Mouse (Mus musculus) erythroblast, adult 5-6 weeks (primary cell): ENCODE data around the gene Plcb4. TPM values are rescaled to one million over a fixed set of nuclear protein-coding genes. Genes with fewer than 3 reads are reported as not detected.

Source experiments
- ATAC-seq: replicated peaks from 2 replicates; pipeline ENCODE4 v1.8.0; 2016; ENCODE audit warnings: moderate number of reproducible peaks, mild to moderate bottlenecking, moderate TSS enrichment, inconsistent platforms; ENCODE audit not compliant: poor library complexity, low FRiP score, severe bottlenecking
- total RNA-seq, 2 experiments: library from RNA; stranded (forward) in 1 of 2; stranded (reverse) in 1 of 2; fragments of 150-400 nt in 1 of 2; fragments of 200-764, 138-1000 nt in 1 of 2; gene quantifications; 2 replicates each; pipeline versions ENCODE4 v1.2.3 to v1.2.4; 2015 to 2017; ENCODE audit warnings: low replicate concordance in 2 of 2

Gene Plcb4
- total RNA-seq (2015; ENCODE audit: low replicate concordance) (5.9 and 11.7 TPM in 2 replicates), total RNA-seq (2017; ENCODE audit: low replicate concordance) (1.4 and 3.0 TPM in 2 replicates)

DNA sequence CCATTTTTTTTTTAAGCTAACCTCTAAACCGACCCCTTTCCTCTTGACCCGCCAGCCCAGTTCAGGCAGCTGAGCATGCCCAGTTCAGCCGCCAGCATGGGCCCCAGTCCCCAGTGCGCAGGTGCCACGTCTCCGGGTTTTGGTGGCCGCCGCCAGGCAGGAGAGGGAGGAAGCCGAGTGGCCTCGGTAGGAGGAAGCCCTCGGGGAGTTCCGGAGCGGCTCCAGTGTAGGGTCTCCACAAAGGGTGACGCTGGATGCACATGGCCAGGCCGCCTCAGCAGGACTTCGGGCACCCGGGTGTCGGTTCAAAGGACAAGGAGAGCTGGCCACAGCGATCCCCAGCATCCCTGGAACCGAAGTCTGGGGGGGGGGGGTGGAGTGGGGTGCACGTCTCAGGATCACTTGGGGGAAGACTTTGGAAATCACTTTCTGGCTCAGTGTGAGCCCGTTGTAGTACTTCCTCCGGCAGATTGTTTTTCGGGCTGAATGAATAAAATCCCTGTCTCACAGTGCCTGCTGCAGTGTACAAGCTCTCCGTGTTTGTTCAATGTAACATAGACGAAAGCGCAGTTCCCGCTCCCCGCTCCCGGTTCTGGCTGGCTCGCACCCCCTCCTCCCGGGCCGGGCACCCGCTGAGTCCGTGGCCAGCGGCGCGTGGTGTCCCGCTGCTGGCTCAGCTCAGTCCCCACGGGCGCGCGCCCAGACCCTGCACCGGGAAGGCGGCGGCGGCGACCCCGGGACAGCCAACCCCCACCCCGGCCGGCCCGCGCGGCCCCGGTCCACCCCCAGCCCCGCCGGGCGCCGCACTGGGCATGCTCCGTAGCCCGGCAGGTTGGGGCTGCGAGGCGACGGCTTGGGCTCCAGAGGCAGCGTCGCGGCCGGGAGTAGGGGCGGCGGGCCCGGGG is at the start of gene Plcb4:
Plcb4 (plus strand) TSS at position 526 of the 905 bp plus-strand sequence.
- no peak for ATAC-seq

DNA sequence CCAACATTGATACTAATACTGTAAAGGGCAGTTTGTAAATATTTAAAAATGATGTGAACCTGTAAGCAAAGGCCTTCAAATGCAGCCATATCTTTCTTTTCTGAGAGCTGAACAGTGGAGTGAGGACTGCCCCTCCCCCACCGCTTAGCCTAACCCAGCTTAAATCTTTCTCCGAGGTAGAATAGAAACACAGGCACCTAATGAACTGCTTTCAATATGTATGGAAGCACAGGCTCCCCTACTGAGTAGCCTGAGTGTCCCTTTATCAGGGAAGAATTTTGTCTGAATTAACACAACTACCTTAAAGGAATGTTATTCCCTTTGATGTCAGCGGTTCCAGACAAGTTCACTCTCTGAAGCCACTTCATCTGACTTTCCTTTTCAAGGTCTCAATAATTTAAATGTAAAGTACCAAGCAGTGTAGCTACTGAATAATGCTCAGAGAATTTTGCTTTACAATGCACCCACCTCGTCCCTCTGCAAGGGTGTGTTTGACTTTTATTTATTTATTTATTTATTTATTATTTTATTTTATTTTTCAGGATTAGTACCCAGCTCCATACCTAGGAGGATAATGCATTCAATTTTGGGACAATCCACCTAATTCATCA is 44.1 kb upstream of the Plcb4 start:
- ATAC-seq: no peak

DNA sequence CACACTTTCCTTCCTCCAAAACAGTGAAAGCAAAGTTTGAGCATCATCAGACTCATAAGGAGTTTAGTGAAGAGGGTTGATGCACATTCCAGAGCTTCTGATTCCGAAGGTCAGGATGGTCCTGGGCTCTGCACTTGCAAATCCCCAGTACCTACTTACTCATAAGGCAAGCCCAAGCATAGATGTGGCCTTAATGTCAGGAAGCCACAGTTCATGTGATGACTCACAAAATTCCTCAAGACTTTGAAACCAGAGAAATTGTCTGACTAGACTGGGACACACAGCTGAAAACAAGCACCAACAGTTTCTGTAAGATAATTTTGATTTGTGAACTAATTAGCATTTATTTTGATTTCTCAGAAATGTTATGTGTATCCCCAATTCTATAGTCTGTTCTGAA is 42.7 kb upstream of the Plcb4 start:
- no peak for ATAC-seq

DNA sequence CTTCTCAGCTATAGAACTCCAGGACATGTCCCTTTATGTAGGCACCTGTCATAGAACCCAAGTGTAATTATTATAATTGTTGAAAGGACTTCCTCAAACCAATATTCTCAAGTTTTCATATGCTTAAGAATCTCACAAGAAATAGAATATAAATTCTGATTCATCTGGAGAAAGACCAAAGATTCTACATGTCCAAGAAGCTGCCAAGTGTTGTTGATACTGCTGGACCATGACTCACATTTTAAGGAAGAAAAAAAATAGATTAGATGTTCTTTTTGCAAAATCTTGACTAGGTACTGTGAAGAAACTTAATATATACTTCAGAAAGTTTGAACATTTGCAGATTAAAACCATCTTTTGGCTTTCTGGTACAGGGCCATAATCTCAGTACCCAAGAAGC is 40.3 kb upstream of the Plcb4 start:
- ATAC-seq: no peak

DNA sequence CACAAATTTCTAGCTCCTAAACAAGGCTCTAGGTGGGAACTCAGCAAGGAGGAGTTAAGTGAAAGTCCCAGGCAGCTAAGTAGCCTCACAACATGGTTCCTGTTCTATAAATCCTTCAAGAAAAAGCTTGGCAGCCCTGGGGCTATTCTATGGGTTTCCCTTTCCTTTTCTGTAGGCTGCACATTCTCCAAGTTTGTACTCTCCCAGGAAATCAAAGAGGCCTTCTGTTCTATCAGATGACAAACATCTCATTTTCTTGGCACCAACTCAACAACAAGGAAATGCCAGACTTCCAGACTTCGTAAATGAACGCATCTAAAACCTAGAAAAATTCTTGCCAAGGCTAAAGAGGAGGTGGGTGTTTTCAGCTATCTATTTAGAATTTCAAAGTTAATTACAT is 38.9 kb upstream of the Plcb4 start:
- no peak for ATAC-seq

DNA sequence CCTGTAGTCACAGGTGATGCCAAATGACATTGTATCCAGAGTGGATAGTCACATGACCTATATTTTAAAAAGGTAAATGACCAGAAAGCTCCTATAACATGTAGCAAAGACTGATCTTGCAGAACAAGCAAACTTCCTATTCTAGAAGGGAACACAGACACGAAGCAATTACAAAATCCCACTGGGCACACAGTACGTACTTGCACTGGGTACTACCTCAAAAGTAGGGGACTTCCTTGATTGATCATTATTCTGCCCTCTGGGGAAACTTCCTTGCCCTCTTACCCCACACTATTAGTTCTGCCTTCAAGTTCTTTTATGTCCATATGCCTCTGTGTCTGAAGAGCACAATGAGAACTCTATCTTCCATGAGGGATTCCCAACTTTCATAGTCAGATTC is 31.0 kb upstream of the Plcb4 start:
- ATAC-seq: no peak

DNA sequence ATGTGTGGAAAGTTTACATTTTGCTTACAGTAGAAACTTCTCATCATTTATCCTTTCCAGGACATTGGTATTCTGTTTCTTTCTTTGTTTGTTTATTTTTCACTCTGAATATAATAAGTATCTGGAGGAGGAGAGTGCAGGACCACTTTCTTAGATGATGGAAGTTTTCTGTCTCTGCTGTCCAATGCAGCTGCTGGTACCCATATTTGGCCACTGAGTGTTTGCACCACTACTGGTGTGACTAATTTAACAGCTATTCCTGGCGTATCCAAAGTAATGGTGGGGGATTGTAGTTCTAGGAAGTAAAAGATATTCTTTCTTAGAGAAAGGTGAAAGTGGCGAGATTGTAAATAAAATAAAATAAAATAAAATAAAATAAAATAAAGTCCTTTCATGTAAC is 21.6 kb upstream of the Plcb4 start:
- ATAC-seq: no peak

DNA sequence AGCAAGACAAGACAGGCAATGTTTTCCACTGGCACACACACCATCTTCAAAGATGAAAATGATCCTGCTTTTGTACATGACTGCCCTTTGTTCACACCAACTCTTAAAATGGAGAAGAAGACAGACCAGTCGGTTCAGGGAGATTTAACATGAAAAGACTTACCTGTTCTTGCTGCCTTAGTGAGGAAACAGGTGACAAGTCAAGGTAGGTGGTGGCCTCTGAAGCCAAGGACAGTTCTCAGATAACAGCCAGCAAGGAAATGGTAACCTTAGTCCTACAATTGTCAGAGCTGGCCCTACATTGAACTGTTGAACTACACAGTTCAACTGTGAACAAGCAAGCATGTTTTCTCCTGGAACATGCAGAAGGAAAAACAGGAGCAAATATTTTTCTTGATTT is 17.8 kb upstream of the Plcb4 start:
- ATAC-seq: no peak

DNA sequence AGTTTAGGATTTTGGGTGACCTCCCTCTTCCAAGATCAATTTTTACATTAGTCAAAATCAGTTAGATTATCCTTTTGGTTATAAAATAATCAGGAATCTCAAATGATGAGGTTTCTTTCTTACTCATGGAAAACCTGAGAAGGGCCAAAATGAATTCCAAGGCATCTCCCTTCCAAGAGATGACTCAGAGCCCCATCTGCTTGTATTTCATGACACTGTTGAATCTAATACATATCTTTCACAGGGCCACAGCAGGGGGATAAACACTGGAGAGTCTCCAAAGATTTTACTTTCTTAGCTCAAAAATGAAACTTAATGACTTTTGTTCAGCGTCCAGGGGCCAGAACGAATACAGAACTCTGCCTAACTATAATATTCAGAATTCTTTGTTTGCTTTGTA is 17.2 kb upstream of the Plcb4 start:
- ATAC-seq: no peak

DNA sequence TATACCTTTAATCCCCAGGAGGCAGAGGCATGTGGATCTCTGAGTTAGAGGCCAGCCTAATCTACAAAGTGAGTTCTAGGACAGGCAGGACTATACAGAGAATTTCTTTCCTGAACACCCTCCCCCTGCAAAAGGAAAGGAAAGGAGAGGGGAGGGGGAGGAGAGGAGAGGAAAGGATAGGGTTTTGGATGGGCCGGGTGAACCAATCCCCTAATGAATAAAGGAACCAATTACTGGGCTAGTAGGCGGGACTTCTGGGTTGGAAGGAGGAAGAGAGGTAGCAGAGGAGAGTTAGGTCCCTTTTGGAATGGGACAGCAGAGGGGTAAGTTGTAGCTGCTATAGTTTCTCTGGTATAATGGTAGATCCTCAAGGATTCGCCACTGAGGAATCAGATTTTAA is 12.6 kb upstream of the Plcb4 start:
- ATAC-seq: no peak

DNA sequence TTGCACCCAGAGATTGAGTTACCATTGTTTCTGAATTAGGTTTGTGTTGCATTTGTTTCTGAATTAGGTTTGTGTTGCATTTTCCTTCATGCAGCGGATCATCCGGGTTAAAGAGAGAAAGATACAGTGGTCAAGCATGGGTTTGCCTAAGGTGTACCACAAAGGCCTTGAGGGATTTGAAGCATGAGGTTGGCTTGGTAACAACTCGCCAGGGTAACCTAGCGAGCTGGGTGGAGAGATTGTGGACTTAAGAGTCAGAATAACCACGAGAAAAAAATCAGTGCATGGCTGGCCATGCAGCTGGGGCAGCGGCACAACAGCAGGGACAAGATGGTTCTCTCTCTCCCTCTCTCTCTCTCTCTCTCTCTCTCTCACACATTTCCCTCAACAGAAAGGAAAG is 12.2 kb upstream of the Plcb4 start:
- no peak for ATAC-seq

DNA sequence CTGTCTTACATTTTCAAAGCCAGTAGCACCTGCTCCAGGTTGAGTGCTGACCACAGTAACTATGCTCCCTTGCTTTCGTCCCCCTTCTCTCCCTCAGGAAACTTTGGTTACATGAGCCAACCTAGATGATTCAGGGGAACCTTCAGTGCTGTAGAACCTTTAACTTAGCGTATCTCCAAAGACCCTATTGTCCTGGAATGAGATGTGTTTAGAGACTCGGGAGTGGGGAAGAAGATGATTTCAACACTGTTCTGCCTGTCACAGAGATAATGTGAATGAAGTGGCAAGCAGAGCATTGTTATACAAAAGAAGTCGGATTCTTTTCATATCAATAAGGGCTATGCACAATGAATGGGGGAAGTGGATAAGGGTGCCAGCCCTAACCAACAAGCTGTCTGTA is 10.8 kb upstream of the Plcb4 start:
- ATAC-seq: no peak

DNA sequence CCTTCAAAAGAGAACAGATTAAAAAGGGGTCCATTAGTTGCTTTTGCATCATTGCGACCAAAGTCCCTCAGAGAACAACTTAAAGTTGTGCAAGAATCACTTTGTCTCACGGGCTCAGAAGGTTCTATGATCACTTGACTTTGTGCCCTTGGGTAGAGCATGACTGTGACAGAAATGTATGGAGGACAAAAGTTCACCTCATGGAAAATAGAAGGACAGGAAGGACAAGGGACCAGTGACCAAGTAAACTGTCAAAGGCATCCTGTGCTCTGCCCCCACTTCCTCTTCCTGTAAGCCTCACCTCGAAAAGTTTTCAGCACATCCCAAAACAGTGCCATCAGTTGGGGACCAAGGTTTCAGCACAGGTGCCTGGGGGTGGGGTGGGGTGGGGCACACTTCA is 7.9 kb upstream of the Plcb4 start:
- ATAC-seq: no peak

DNA sequence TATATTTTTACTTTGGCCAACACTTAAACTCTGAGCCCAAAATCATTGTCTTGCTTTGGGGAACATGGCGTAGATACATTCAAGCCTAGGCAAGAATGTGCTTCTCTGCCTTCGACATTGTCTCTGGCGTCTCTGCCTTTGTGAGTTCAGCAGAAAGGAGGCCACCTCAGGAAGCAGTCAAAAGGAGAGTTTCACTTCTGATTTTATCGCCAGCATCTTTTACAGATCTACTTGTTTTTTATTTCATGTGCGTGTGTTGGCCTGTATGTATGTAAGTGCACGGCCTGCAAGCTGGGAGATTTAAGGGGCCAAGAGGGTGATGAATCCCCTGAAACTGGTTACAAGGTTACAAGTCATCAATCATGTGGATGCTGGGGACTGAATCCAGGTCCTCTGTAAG is 6.8 kb upstream of the Plcb4 start:
- ATAC-seq: no peak

DNA sequence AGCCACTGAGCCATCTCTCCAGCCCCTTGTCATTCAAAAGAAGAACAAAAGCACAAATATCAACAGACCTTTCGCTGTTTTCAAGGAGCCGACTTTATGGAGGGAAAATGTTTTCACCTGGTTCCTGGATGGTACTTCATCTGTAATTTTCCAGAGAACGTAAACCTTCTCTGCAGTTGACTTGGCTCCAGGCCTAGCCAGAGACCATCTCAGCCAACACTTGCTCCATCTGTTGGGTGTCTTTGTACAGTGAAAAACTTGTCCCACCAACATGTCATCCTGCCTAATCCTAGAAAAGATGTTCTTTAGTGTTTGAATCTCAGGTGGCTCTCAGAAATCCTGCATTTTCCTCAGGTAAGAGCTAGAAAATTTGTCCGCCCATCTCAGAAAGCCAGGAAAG is 6.4 kb upstream of the Plcb4 start:
- no peak for ATAC-seq

DNA sequence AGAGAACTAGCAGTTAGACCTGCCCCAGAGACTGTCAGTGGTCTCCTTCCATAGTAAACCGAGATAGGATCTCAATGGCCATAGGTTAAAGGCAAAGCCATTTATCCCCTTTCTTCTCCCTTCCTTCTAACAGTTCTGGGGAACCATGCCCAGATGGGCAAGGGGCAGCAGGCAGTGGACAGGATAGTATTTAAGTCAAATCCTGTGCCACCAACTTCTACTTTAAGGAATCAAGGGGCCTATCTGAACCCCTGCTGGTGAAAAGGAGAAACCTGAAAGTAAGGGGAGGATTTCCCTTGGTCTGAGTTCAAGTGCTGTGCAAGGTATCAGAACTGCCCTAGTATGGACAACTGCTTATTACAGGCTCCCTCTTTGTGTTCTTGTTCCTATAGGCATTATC is 2.9 kb upstream of the Plcb4 start:
- no peak for ATAC-seq

DNA sequence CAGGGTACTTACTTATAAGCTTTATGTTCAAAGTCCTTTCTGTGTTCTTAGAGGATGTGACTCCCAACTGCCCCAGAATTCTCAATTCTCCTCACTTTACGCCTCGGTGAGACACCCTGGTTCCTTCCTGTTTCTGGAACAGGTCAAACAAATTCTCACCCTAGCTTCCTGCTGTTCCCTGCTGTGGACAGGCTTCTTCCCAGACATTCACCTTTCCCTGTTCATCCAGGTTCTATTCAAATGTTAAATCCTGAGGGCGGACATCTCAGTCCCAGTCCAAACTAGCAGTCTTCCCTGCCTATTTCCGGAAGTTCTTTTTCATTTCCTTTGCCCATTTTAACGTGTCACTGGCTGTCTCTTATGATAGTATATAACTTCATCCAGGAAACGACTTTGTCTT is 2.2 kb upstream of the Plcb4 start:
- no peak for ATAC-seq

DNA sequence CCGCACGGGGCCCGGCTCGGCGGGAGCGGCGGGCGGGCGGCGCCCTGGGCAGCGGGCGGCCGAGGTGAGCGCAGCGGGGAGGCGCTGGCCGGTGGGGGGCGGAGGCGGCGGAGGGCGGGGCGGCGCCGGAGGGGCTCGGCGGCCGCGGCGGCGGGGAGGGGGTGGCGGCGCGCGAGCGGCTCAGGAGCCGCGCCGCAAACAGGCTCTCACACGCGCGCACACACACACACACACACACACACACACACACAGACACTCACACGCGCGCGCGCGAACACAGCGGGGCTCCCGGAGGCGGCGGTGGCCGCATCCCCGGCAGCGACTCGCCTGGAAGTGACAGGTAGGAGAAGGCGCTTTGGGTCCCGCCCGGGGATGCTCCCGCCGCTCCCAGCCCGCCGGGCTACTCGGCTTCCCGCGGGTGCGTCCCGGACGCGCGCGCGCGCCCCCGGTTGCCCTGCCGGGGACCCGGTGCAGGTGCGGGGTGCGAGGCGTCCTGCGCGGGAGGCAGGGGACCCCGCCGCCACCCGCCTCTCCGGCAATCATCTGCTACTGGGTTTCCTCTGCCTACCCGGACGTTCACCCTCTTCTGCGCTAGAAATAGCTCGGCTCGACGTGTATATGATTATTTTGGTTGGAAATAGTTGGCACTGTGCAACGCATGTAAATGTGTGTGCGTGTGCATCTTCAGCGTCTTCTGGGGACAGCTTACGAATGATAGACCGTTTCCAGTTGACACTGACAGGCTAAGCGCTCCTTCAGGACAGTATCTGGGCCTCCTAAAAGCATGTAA is 775 bp downstream of the Plcb4 start:
- no peak for ATAC-seq

DNA sequence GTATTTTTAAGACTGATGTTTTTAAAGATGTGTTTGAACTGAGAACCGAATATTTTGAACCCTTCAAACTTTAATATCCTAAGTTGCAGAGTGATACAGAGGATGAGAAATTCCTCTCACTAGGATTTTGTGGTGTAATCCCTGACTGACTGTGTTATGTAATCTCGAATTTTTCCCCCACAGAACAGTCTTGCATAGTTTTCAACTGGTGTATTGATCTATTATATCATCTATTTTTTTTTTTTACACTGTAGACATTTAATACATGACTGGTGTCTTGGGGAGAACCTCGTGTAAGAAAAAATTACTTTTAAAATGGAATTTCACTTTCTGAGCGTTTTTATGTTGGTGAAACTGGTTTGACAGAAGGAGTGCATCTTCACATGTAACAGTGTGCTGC is 2.0 kb downstream of the Plcb4 start:
- no peak for ATAC-seq

DNA sequence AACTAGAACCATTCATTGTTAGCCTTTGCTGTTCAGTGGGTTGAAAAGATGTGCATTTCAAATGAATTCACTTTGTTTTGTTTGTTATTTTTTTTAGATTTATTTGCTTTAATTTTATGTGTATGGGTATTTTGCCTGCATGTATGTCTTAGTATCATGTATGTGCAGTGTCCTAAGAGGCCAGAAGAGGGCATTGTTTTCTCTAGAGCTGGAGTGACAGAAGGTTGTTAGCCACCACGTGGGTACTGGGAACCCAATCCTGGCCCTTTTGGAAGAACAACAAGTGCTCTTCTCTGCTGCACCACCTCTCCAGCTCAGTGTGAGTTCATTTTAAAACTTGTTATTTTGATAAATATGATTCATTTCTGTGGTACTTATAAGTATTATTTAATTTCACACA is 5.0 kb downstream of the Plcb4 start:
- ATAC-seq: no peak

DNA sequence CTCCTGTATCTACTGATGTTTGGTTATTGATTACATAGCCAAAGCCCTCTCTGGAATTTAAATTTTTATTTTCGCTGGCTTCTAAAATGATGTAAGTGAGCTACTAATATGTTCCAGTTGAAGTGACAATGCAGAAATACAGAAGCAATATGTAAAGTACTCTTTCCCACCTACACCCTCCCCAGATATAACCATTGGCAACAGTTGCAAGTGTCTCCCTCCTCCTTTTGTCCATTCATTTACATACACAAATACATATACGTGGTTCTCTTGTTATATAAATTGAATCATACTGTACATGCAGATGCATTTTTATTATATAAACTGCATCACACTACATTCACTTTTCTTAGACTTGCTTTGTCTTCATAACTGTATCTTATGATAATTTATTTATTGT is 8.7 kb downstream of the Plcb4 start:
- ATAC-seq: no peak
